Mouse (Mus musculus): ENCODE results near the gene Ugt1a10.

GRCm38 (mm10) chr1:88260604-88261377 is 205.6 kb downstream of the Ugt1a10 start:
- no peak for TF ChIP-seq POLR2A (IDR thresholded peaks at IDR 0.05; ENCODE audit: extremely low read depth, insufficient read depth, low read length)
- TF ChIP-seq CTCF (IDR thresholded peaks at IDR 0.05; ENCODE audit: extremely low read depth, insufficient read depth, low read length) = no peak
